Mouse (Mus musculus): ENCODE data around the gene Rap1gap.

- TF ChIP-seq HCFC1 (IDR thresholded peaks at IDR 0.05; ENCODE audit: low read depth, low read length) (no peak), CTCF (IDR thresholded peaks at IDR 0.05 in 2 of 3, conservative IDR thresholded peaks at IDR 0.05 in 1 of 3; ENCODE audit: control insufficient read depth in 1 of 3, insufficient read depth in 1 of 3, low read depth in 2 of 3, low read length in 3 of 3, poor library complexity in 1 of 3, severe bottlenecking in 1 of 3) (no peak), POLR2AphosphoS2 (IDR thresholded peaks at IDR 0.05; ENCODE audit: low read length) (no peak), SIN3A (IDR thresholded peaks at IDR 0.05; ENCODE audit: low read length) (no peak), GATA1 (IDR thresholded peaks at IDR 0.05; ENCODE audit: low read depth, low read length) (no peak), EP300 (IDR thresholded peaks at IDR 0.05; ENCODE audit: low read depth in 1 of 2, low read length in 2 of 2) (no peak), POLR2A (IDR thresholded peaks at IDR 0.05; ENCODE audit: control insufficient read depth in 1 of 2, insufficient read depth in 1 of 2, low read depth in 1 of 2, low read length in 2 of 2, poor library complexity in 1 of 2) (no peak), MAX (IDR thresholded peaks at IDR 0.05; ENCODE audit: low read length) (no peak)
Measured at GRCm38 (mm10) chr4:137732962-137733361, 68.4 kb downstream of the Rap1gap start.

Measured in MEL (cell line).